Mouse (Mus musculus) embryo, embryonic 9.5 days (tissue): ENCODE data around the gene Ptpra.
"Not testable (repeated sequence)": the region's sequence is repeated elsewhere in the genome, so short reads cannot be mapped to it uniquely, and the experiment has no call there.

ENCODE experiments used
- DNase-seq: peaks from one replicate; pipeline ENCODE4 v3.0.0-alpha.2; 2017; ENCODE audit errors: extremely low spot score

The Ptpra gene

GRCm38 (mm10) chr2:130488002-130488401 is 37.9 kb downstream of the Ptpra start:
- no peak for DNase-seq

- no peak for DNase-seq
These were observed 38.5 kb downstream of the Ptpra start for GRCm38 (mm10) chr2:130488600-130488999.

- peak; percentile 24 for DNase-seq
These were observed 41.1 kb downstream of the Ptpra start for GRCm38 (mm10) chr2:130491162-130491561.

- DNase-seq: peak; percentile 70
These were observed 41.5 kb downstream of the Ptpra start for GRCm38 (mm10) chr2:130491587-130491986.

GRCm38 (mm10) chr2:130495114-130495513 is 45.0 kb downstream of the Ptpra start:
- not testable (repeated sequence) for DNase-seq

- no peak for DNase-seq
These were observed 46.0 kb downstream of the Ptpra start for GRCm38 (mm10) chr2:130496037-130496436.

GRCm38 (mm10) chr2:130496931-130497330 is 46.9 kb downstream of the Ptpra start:
- DNase-seq: no peak

- no peak for DNase-seq
These were observed 49.5 kb downstream of the Ptpra start for GRCm38 (mm10) chr2:130499546-130499945.

- DNase-seq: no peak
These were observed 51.5 kb downstream of the Ptpra start for GRCm38 (mm10) chr2:130501556-130501955.

GRCm38 (mm10) chr2:130511616-130512015 is 61.5 kb downstream of the Ptpra start:
- DNase-seq: not testable (repeated sequence)

GRCm38 (mm10) chr2:130513907-130514306 is 63.8 kb downstream of the Ptpra start:
- DNase-seq: no peak

GRCm38 (mm10) chr2:130515791-130516190 is 65.7 kb downstream of the Ptpra start:
- DNase-seq: no peak

- no peak for DNase-seq
These were observed 71.8 kb downstream of the Ptpra start for GRCm38 (mm10) chr2:130521927-130522326.

GRCm38 (mm10) chr2:130525480-130525879 is 75.4 kb downstream of the Ptpra start:
- not testable (repeated sequence) for DNase-seq

GRCm38 (mm10) chr2:130528457-130528856 is 78.4 kb downstream of the Ptpra start:
- DNase-seq: no peak

GRCm38 (mm10) chr2:130529290-130529689 is 79.2 kb downstream of the Ptpra start:
- no peak for DNase-seq

GRCm38 (mm10) chr2:130529925-130530324 is 79.8 kb downstream of the Ptpra start:
- no peak for DNase-seq

- DNase-seq: no peak
These were observed 82.1 kb downstream of the Ptpra start for GRCm38 (mm10) chr2:130532201-130532600.

- DNase-seq: no peak
These were observed 84.9 kb downstream of the Ptpra start for GRCm38 (mm10) chr2:130535017-130535416.

- DNase-seq: no peak
These were observed 86.8 kb downstream of the Ptpra start for GRCm38 (mm10) chr2:130536890-130537289.

- DNase-seq: no peak
These were observed 88.9 kb downstream of the Ptpra start for GRCm38 (mm10) chr2:130538876-130539546.

GRCm38 (mm10) chr2:130540266-130540665 is 90.2 kb downstream of the Ptpra start:
- DNase-seq: no peak

- no peak for DNase-seq
These were observed 96.9 kb downstream of the Ptpra start for GRCm38 (mm10) chr2:130546957-130547356.

- DNase-seq: no peak
These were observed 104.8 kb downstream of the Ptpra start for GRCm38 (mm10) chr2:130554841-130555240.
